Mouse (Mus musculus): ENCODE measurements around the gene Kcnj8. TPM values are rescaled to one million over a fixed set of nuclear protein-coding genes. Genes with fewer than 3 reads are reported as not detected.

Gene Kcnj8
- polyA plus RNA-seq, 1 experiment, result not detected

- no peaks in the 10 kb centered on the region for H3K36me3 ChIP-seq (ENCODE audit: control insufficient read depth, insufficient read depth, low read length, poor library complexity, severe bottlenecking)
- H3K4me3 ChIP-seq (ENCODE audit: low read depth, low read length), result no peak overlapping the region
- no peaks in the 10 kb centered on the region for H3K9me3 ChIP-seq (replicated peaks; ENCODE audit: control insufficient read depth, insufficient read depth, low read length, poor library complexity, severe bottlenecking)
- no peaks in the 10 kb centered on the region for H3K27me3 ChIP-seq (ENCODE audit: control insufficient read depth, insufficient read depth, low read length, poor library complexity, severe bottlenecking)
- no peak for TF ChIP-seq CTCF (IDR thresholded peaks at IDR 0.05; ENCODE audit: low read depth, low read length)
- no peak for TF ChIP-seq POLR2A (IDR thresholded peaks at IDR 0.05; ENCODE audit: insufficient read depth, low read length)
- TF ChIP-seq EP300 (IDR thresholded peaks at IDR 0.05; ENCODE audit: insufficient read depth, low read depth, low read length), result no peak
- H3K9ac ChIP-seq (ENCODE audit: low read depth, poor library complexity, severe bottlenecking), result no peak overlapping the region
- H3K27ac ChIP-seq (ENCODE audit: insufficient read depth, low read length), result no peak overlapping the region
- no peaks in the 10 kb centered on the region for H3K4me1 ChIP-seq (ENCODE audit: control insufficient read depth, insufficient read depth, low read length)
These were observed 1.2 kb downstream of the Kcnj8 start for GRCm38 (mm10) chr6:142570046-142570770.

GRCm38 (mm10) chr6:142568713-142569357 lies 2.6 kb downstream of the Kcnj8 start:
- Histone ChIP-seq H3K4me3 (ENCODE audit: low read depth, low read length) (no peak overlapping the region), H3K4me1 (ENCODE audit: control insufficient read depth, insufficient read depth, low read length) (no peaks in the 10 kb centered on the region), H3K9ac (ENCODE audit: low read depth, poor library complexity, severe bottlenecking) (no peak overlapping the region), H3K36me3 (ENCODE audit: control insufficient read depth, insufficient read depth, low read length, poor library complexity, severe bottlenecking) (no peaks in the 10 kb centered on the region), H3K27me3 (ENCODE audit: control insufficient read depth, insufficient read depth, low read length, poor library complexity, severe bottlenecking) (no peaks in the 10 kb centered on the region), H3K27ac (ENCODE audit: insufficient read depth, low read length) (no peak overlapping the region), H3K9me3 (replicated peaks; ENCODE audit: control insufficient read depth, insufficient read depth, low read length, poor library complexity, severe bottlenecking) (no peaks in the 10 kb centered on the region)
- TF ChIP-seq CTCF (IDR thresholded peaks at IDR 0.05; ENCODE audit: low read depth, low read length) (no peak), EP300 (IDR thresholded peaks at IDR 0.05; ENCODE audit: insufficient read depth, low read depth, low read length) (no peak), POLR2A (IDR thresholded peaks at IDR 0.05; ENCODE audit: insufficient read depth, low read length) (no peak)

- Histone ChIP-seq H3K9ac (ENCODE audit: low read depth, poor library complexity, severe bottlenecking) (no peak overlapping the region), H3K27ac (ENCODE audit: insufficient read depth, low read length) (no peak overlapping the region), H3K4me1 (ENCODE audit: control insufficient read depth, insufficient read depth, low read length) (no peaks in the 10 kb centered on the region), H3K9me3 (replicated peaks; ENCODE audit: control insufficient read depth, insufficient read depth, low read length, poor library complexity, severe bottlenecking) (no peaks in the 10 kb centered on the region), H3K4me3 (ENCODE audit: low read depth, low read length) (no peak overlapping the region), H3K36me3 (ENCODE audit: control insufficient read depth, insufficient read depth, low read length, poor library complexity, severe bottlenecking) (no peaks in the 10 kb centered on the region), H3K27me3 (ENCODE audit: control insufficient read depth, insufficient read depth, low read length, poor library complexity, severe bottlenecking) (no peaks in the 10 kb centered on the region)
- no peak for TF ChIP-seq EP300 (IDR thresholded peaks at IDR 0.05; ENCODE audit: insufficient read depth, low read depth, low read length)
- TF ChIP-seq CTCF (IDR thresholded peaks at IDR 0.05; ENCODE audit: low read depth, low read length), result no peak
- no peak for TF ChIP-seq POLR2A (IDR thresholded peaks at IDR 0.05; ENCODE audit: insufficient read depth, low read length)
These were observed 4.0 kb downstream of the Kcnj8 start for GRCm38 (mm10) chr6:142567452-142567851.

- Histone ChIP-seq H3K9ac (ENCODE audit: low read depth, poor library complexity, severe bottlenecking) (no peak overlapping the region), H3K27me3 (ENCODE audit: control insufficient read depth, insufficient read depth, low read length, poor library complexity, severe bottlenecking) (no peaks in the 10 kb centered on the region), H3K4me1 (ENCODE audit: control insufficient read depth, insufficient read depth, low read length) (no peaks in the 10 kb centered on the region), H3K4me3 (ENCODE audit: low read depth, low read length) (no peak overlapping the region), H3K36me3 (ENCODE audit: control insufficient read depth, insufficient read depth, low read length, poor library complexity, severe bottlenecking) (no peaks in the 10 kb centered on the region), H3K9me3 (replicated peaks; ENCODE audit: control insufficient read depth, insufficient read depth, low read length, poor library complexity, severe bottlenecking) (no peaks in the 10 kb centered on the region), H3K27ac (ENCODE audit: insufficient read depth, low read length) (no peak overlapping the region)
- TF ChIP-seq EP300 (IDR thresholded peaks at IDR 0.05; ENCODE audit: insufficient read depth, low read depth, low read length), result no peak
- no peak for TF ChIP-seq POLR2A (IDR thresholded peaks at IDR 0.05; ENCODE audit: insufficient read depth, low read length)
- no peak for TF ChIP-seq CTCF (IDR thresholded peaks at IDR 0.05; ENCODE audit: low read depth, low read length)
These were observed 6.7 kb downstream of the Kcnj8 start for GRCm38 (mm10) chr6:142564746-142565145.

GRCm38 (mm10) chr6:142561151-142561550 lies 10.3 kb downstream of the Kcnj8 start:
- Histone ChIP-seq H3K27ac (ENCODE audit: insufficient read depth, low read length) (no peak overlapping the region), H3K4me3 (ENCODE audit: low read depth, low read length) (no peak overlapping the region), H3K9me3 (replicated peaks; ENCODE audit: control insufficient read depth, insufficient read depth, low read length, poor library complexity, severe bottlenecking) (no peaks in the 10 kb centered on the region), H3K9ac (ENCODE audit: low read depth, poor library complexity, severe bottlenecking) (no peak overlapping the region), H3K27me3 (ENCODE audit: control insufficient read depth, insufficient read depth, low read length, poor library complexity, severe bottlenecking) (peaks cover 1% of the 10 kb centered on the region; the same call in 1 of the 2 replicates), H3K4me1 (ENCODE audit: control insufficient read depth, insufficient read depth, low read length) (no peaks in the 10 kb centered on the region), H3K36me3 (ENCODE audit: control insufficient read depth, insufficient read depth, low read length, poor library complexity, severe bottlenecking) (no peaks in the 10 kb centered on the region)
- TF ChIP-seq POLR2A (IDR thresholded peaks at IDR 0.05; ENCODE audit: insufficient read depth, low read length), result no peak
- TF ChIP-seq CTCF (IDR thresholded peaks at IDR 0.05; ENCODE audit: low read depth, low read length), result no peak
- no peak for TF ChIP-seq EP300 (IDR thresholded peaks at IDR 0.05; ENCODE audit: insufficient read depth, low read depth, low read length)
